Mouse (Mus musculus): Measurements from ENCODE around the gene Arl10. TPM values are rescaled to one million over a fixed set of nuclear protein-coding genes. Genes with fewer than 3 reads are reported as not detected.
A peak's percentile ranks its signal among the peaks of the same experiment; 100 is the strongest.

Gene Arl10
- polyA plus RNA-seq, 2 experiments, result 22.1 to 33.4 TPM

DNA sequence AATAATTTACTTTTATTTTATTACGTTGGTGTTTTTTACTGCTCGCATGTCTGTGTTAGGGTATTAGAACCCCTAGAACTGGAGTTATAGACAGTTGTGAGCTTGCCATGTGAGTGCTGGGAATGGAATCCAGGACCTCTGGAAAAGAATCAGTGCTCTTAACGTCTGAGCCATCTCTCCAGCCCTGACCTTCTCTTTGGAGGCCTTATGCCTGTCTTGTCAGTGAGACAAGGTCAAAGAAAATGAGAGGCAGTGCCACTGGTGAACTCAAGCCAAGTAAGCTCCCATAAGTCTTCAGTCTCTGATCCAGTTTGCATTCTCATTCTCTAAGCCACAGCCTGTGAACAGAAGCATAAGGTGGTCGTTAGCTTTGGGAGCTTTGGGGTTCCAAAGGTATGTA is 4.1 kb upstream of the Arl10 start:
- H3K36me3 ChIP-seq (ENCODE audit: control insufficient read depth, insufficient read depth, low read length), result no peaks in the 10 kb centered on the region
- no peak overlapping the region for H3K4me2 ChIP-seq (replicated peaks; ENCODE audit: low read depth, low read length, severe bottlenecking)
- ATAC-seq (ENCODE audit: low FRiP score, low read depth), result no peak
- peaks cover 7% of the 10 kb centered on the region for H3K4me1 ChIP-seq (ENCODE audit: control insufficient read depth, insufficient read depth, low read length)
- 72% methylated on average over 4 of the region's 4 CpGs for WGBS
- no peaks in the 10 kb centered on the region for H3K9me3 ChIP-seq (ENCODE audit: control insufficient read depth, low read length)
- no peak overlapping the region for H3K4me3 ChIP-seq (replicated peaks; ENCODE audit: low read length)
- H3K9ac ChIP-seq (ENCODE audit: low read depth, low read length, severe bottlenecking), result no peak overlapping the region
- no peaks in the 10 kb centered on the region for H3K27me3 ChIP-seq (ENCODE audit: control insufficient read depth, insufficient read depth, low read length)
- no peak overlapping the region for H3K27ac ChIP-seq (replicated peaks; ENCODE audit: low read depth, low read length)
- no peak for DNase-seq (ENCODE audit: low spot score)
- TF ChIP-seq POLR2A (IDR thresholded peaks at IDR 0.05; ENCODE audit: borderline replicate concordance, extremely low read depth, insufficient read depth, insufficient read length), result no peak

GRCm38 (mm10) chr13:54571637-54572036 is 3.2 kb upstream of the Arl10 start:
- no peak overlapping the region for H3K4me2 ChIP-seq (replicated peaks; ENCODE audit: low read depth, low read length, severe bottlenecking)
- no peak overlapping the region for H3K4me3 ChIP-seq (replicated peaks; ENCODE audit: low read length)
- no peaks in the 10 kb centered on the region for H3K36me3 ChIP-seq (ENCODE audit: control insufficient read depth, insufficient read depth, low read length)
- H3K27ac ChIP-seq (replicated peaks; ENCODE audit: low read depth, low read length), result no peak overlapping the region
- H3K27me3 ChIP-seq (ENCODE audit: control insufficient read depth, insufficient read depth, low read length), result no peaks in the 10 kb centered on the region
- DNase-seq (ENCODE audit: low spot score) (no peak), ATAC-seq (ENCODE audit: low FRiP score, low read depth) (no peak)
- no peaks in the 10 kb centered on the region for H3K9me3 ChIP-seq (ENCODE audit: control insufficient read depth, low read length)
- H3K9ac ChIP-seq (ENCODE audit: low read depth, low read length, severe bottlenecking), result no peak overlapping the region
- H3K4me1 ChIP-seq (ENCODE audit: control insufficient read depth, insufficient read depth, low read length), result peaks cover 16% of the 10 kb centered on the region
- TF ChIP-seq POLR2A (IDR thresholded peaks at IDR 0.05; ENCODE audit: borderline replicate concordance, extremely low read depth, insufficient read depth, insufficient read length), result no peak
- WGBS, result 42% methylated on average over 2 of the region's 2 CpGs

GRCm38 (mm10) chr13:54572621-54573020 is 2.2 kb upstream of the Arl10 start:
- no peak for TF ChIP-seq POLR2A (IDR thresholded peaks at IDR 0.05; ENCODE audit: borderline replicate concordance, extremely low read depth, insufficient read depth, insufficient read length)
- Histone ChIP-seq H3K4me2 (replicated peaks; ENCODE audit: low read depth, low read length, severe bottlenecking) (no peak overlapping the region), H3K9me3 (ENCODE audit: control insufficient read depth, low read length) (no peaks in the 10 kb centered on the region), H3K4me3 (replicated peaks; ENCODE audit: low read length) (no peak overlapping the region), H3K9ac (ENCODE audit: low read depth, low read length, severe bottlenecking) (no peak overlapping the region), H3K36me3 (ENCODE audit: control insufficient read depth, insufficient read depth, low read length) (peaks cover 6% of the 10 kb centered on the region; the same call in 1 of the 2 replicates), H3K27me3 (ENCODE audit: control insufficient read depth, insufficient read depth, low read length) (no peaks in the 10 kb centered on the region), H3K27ac (replicated peaks; ENCODE audit: low read depth, low read length) (no peak overlapping the region), H3K4me1 (ENCODE audit: control insufficient read depth, insufficient read depth, low read length) (peaks cover 17% of the 10 kb centered on the region)
- 72% methylated on average over 4 of the region's 4 CpGs for WGBS
- ATAC-seq (ENCODE audit: low FRiP score, low read depth) (no peak), DNase-seq (ENCODE audit: low spot score) (no peak)

GRCm38 (mm10) chr13:54575489-54575888 is 674 bp downstream of the Arl10 start:
- H3K27me3 ChIP-seq (ENCODE audit: control insufficient read depth, insufficient read depth, low read length), result no peaks in the 10 kb centered on the region
- H3K4me1 ChIP-seq (ENCODE audit: control insufficient read depth, insufficient read depth, low read length), result peaks cover 17% of the 10 kb centered on the region
- H3K27ac ChIP-seq (replicated peaks; ENCODE audit: low read depth, low read length), result peak overlapping the region; percentile 61
- peak overlapping the region; percentile 87 for H3K9ac ChIP-seq (ENCODE audit: low read depth, low read length, severe bottlenecking)
- DNase-seq (ENCODE audit: low spot score) (no peak), ATAC-seq (ENCODE audit: low FRiP score, low read depth) (no peak)
- no peaks in the 10 kb centered on the region for H3K9me3 ChIP-seq (ENCODE audit: control insufficient read depth, low read length)
- WGBS, result 2% methylated on average over 18 of the region's 19 CpGs
- no peak for TF ChIP-seq POLR2A (IDR thresholded peaks at IDR 0.05; ENCODE audit: borderline replicate concordance, extremely low read depth, insufficient read depth, insufficient read length)
- H3K36me3 ChIP-seq (ENCODE audit: control insufficient read depth, insufficient read depth, low read length), result peaks cover 32% of the 10 kb centered on the region
- H3K4me3 ChIP-seq (replicated peaks; ENCODE audit: low read length), result peak overlapping the region; percentile 97
- peak overlapping the region; percentile 93 for H3K4me2 ChIP-seq (replicated peaks; ENCODE audit: low read depth, low read length, severe bottlenecking)

DNA sequence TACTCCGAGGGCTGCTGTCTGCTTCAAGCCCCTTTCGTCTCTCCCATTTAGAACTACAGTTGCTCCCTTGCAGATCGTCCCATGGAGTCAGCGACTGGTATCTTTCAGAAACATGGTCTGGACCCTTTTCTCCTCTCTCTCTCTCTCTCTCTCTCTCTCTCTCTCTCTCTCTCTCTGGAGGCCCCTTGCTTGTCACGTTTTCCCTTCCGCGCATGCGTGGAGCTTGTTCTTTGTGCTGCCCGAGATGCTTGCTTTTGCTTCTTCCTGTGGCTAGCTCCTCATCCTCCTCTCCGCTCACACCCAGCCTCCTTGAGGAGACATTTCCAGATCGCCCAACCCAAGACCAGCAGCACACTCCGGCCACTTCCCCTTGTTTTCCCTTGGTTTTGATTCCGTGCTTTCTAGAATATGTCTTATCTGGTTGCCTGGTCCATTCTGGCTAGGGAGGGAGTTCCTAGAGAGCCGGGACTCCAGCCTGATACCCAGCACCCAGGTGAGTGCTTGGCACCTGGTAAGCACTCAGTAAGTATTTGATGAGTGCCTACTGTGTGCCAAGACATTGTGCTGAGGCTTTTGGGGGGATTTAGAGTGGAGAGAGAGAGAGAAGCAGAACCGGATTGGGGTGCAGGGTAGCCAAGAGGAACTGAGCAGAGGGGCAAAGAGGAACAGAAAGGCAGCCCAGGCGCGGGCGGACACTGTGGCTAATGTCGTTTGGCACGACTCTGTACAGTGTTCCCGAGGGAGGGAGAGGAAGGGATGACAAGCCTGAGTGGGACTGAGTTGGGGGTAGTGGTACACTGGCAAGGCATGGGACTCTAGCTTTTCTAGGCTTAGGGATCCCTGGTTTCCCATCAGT is 3.1 kb downstream of the Arl10 start:
- no peak overlapping the region for H3K4me2 ChIP-seq (replicated peaks; ENCODE audit: low read depth, low read length, severe bottlenecking)
- H3K4me1 ChIP-seq (ENCODE audit: control insufficient read depth, insufficient read depth, low read length), result peaks cover 17% of the 10 kb centered on the region
- no peak for TF ChIP-seq POLR2A (IDR thresholded peaks at IDR 0.05; ENCODE audit: borderline replicate concordance, extremely low read depth, insufficient read depth, insufficient read length)
- 88% methylated on average over 21 of the region's 21 CpGs for WGBS
- no peaks in the 10 kb centered on the region for H3K27me3 ChIP-seq (ENCODE audit: control insufficient read depth, insufficient read depth, low read length)
- no peak overlapping the region for H3K4me3 ChIP-seq (replicated peaks; ENCODE audit: low read length)
- no peak overlapping the region for H3K9ac ChIP-seq (ENCODE audit: low read depth, low read length, severe bottlenecking)
- no peak for ATAC-seq (ENCODE audit: low FRiP score, low read depth)
- DNase-seq (ENCODE audit: low spot score), result no peak
- no peaks in the 10 kb centered on the region for H3K9me3 ChIP-seq (ENCODE audit: control insufficient read depth, low read length)
- H3K36me3 ChIP-seq (ENCODE audit: control insufficient read depth, insufficient read depth, low read length), result peaks cover 52% of the 10 kb centered on the region
- no peak overlapping the region for H3K27ac ChIP-seq (replicated peaks; ENCODE audit: low read depth, low read length)
